Mouse (Mus musculus) layer of hippocampus, postnatal 36 days (tissue): ENCODE results near the gene Asb10. TPM values are rescaled to one million over a fixed set of nuclear protein-coding genes. Genes with fewer than 3 reads are reported as not detected.

Experiments used
- DNase-seq, 2 experiments: peaks; one replicate each; pipeline ENCODE4 v3.0.0; 2022
- total RNA-seq, 2 experiments: library from RNA; stranded (reverse); gene quantifications; 2 replicates each; pipeline ENCODE4 v1.2.3; 2021

Gene Asb10
- total RNA-seq, 2 experiments from 2014 or later, result 0.25 TPM; not detected in 1

DNA sequence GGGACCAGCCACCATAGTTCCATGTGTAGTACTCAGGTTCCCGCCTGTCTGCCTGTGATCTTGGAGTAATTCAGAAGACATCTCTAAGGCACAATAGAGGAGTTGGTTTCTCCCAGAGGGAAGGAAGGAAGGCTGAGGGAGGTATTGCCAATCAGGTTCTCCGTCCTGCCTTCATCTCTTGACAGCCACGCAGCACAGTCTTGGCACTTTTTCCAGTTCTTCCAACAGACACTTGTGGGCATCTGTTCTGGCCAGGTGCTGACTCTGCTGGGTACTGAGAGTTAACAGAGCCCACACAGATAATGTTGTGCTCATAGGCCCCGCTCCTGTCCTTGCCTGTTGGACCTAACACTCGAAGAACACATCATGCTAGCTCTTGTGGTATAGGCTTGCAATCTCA lies 54.0 kb downstream of the Asb10 start:
- no peak for DNase-seq

DNA sequence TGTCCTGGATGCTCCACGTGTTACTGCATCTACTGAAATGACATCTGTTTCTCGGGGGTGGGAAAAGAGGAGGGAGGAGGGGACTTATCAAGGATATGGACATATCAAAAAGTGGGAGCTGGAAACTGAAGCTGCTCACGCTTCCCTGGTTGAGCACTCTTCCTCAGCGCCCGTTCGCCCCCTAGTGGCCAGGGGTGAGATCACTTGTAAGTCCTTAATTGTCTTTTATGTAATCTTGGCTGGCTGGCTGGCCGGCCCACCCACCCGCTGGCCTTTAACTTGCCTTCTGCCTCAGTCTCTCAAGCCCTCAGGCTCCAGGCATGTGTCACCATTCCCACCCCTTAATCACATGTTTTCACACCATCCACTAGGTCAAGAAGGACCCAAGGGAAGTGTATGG lies 54.7 kb downstream of the Asb10 start:
- DNase-seq, result peak; percentile 82 to 84

DNA sequence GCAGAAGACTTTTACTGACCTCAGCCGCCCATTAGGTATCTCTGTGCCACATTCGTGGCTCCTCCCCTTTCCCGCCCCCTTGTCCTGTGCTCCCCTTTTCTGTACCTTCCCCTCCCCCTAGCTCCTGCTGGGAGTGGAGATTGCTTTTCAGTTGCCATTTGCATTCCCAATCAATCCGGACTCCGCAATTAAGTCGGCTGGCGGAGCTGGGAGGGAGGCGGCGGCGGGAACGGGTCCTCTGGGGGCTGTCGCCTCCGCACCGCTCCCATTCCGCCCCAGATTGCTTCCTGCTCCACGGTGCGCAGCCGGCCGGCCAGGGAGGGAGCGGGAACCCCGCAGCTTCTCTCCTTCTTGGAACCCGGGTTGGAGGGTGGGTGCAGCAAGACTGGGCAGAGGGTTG lies 55.8 kb downstream of the Asb10 start:
- no peak for DNase-seq

DNA sequence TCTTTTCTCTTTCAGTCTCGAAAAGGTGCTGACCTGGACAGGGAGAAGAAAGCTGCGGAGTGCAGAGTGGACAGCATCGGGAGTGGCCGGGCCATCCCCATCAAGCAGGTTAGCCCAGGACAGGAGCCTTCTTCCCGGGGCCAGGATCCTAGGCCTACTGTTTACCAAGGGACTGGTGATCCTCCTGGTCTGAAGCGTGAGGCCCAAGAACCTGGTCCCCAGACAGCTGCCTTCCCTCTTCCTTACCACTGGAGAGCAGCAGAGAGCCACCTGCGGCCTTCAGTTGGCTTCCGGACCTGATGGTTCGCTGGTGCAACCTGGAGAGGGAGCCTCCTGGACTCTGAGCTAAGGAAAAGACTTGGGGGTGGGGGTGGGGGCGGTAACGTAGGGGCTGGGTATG lies 57.5 kb downstream of the Asb10 start:
- DNase-seq, result peak in 1 of 2 experiments; percentile 46

Other genes with a start within 250 kb of the Asb10 start
- 10 to 100 TPM; 21.3 to 23.7 TPM for gene Kcnh2, start 189.4 kb downstream of the Asb10 start, total RNA-seq
- gene Nos3, start 176.2 kb downstream of the Asb10 start, total RNA-seq, result 1 to 10 TPM; 6.1 to 6.4 TPM
- 1 to 10 TPM; 3.0 to 4.2 TPM for gene Atg9b, start 148.8 kb downstream of the Asb10 start, total RNA-seq
- gene Abcb8, start 147.3 kb downstream of the Asb10 start, total RNA-seq, result 10 to 100 TPM; 51.9 to 58.7 TPM
- gene Asic3, start 127.6 kb downstream of the Asb10 start, total RNA-seq, result under 1 TPM in 1 of 2 experiments, not detected in 1; 0.23 TPM
- 100 to 1,000 TPM; 122 TPM for gene Cdk5, start 117.4 kb downstream of the Asb10 start, total RNA-seq
- 10 to 100 TPM; 25.6 to 33.2 TPM for gene Slc4a2, start 117.1 kb downstream of the Asb10 start, total RNA-seq
- 100 to 1,000 TPM; 121 to 144 TPM for gene Fastk, start 95.7 kb downstream of the Asb10 start, total RNA-seq
- 10 to 100 TPM; 18.6 to 19.8 TPM for gene Tmub1, start 93.1 kb downstream of the Asb10 start, total RNA-seq
- 100 to 1,000 TPM; 635 to 641 TPM for gene Agap3, start 88.8 kb downstream of the Asb10 start, total RNA-seq
- gene Gbx1, start 13.8 kb downstream of the Asb10 start, total RNA-seq, result not detected
- not detected for gene 4931409K22Rik, start 15.8 kb upstream of the Asb10 start, total RNA-seq
- gene Abcf2, start 36.5 kb upstream of the Asb10 start, total RNA-seq, result 10 to 100 TPM; 74.5 to 77.3 TPM
- gene Chpf2, start 45.8 kb upstream of the Asb10 start, total RNA-seq, result 10 to 100 TPM; 58.0 to 61.2 TPM
- 10 to 100 TPM; 88.0 to 89.8 TPM for gene Smarcd3, start 83.4 kb upstream of the Asb10 start, total RNA-seq
- gene Nub1, start 144.6 kb upstream of the Asb10 start, total RNA-seq, result 10 to 100 TPM; 63.3 to 65.9 TPM
- gene Wdr86, start 189.7 kb upstream of the Asb10 start, total RNA-seq, result 1 to 10 TPM in 1 of 2 experiments, under 1 TPM in 1; 0.22 to 1.5 TPM
- under 1 TPM; 0.53 to 0.95 TPM for gene Crygn, start 217.0 kb upstream of the Asb10 start, total RNA-seq